Mouse (Mus musculus): Measurements from ENCODE around the gene Zfp354c.

Zfp354c gene

DNA sequence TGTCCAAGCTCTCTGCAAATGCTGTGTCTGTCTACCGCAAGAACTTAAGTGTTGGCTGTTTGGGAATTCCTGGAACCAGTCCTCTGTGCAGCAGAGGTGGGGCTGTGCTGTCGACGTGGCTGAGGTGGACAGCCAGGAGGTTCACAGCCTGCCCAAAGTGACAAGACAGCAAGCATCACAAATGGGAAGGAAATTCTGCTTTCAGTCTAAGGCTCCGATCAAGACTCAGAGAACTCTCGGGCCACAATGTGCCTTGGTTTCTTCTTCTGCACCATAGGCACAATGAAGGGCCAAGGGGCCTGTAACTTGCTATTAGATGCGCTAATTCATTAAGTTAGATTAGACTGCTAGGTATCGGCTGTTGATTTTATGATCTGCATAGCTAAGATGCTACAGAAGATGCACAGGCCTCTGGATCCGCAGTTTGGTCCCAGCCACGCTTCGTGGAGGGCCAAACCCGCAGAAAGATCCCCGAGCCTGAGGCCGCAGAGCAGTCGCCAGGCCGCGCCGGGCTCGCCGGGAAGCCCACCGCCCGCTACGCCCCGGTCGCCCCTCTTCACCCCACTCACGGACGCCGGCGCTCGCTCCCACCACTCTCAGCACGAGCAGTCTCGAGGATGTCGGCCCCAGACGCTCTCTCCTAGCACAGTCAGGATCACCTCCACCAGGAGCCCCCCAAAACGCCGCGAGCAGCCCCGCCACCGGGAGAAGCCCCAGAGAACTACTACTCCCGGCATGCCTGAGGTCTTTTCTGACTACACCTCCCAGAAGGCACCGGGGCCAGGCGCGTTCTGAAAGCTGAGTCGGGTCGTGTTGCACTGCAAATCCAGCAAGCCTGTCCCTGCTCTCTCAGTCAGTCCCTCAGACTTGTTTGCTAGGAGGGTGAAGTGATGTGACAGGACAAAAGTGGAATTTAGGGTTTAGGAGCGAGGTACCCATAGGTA, at the start of gene Zfp354c:
Gene Zfp354c (minus strand): TSS at position 715 of the 944 bp plus-strand sequence.
- peak; percentile 77 for DNase-seq (ENCODE audit: low read depth, low spot score)

DNA sequence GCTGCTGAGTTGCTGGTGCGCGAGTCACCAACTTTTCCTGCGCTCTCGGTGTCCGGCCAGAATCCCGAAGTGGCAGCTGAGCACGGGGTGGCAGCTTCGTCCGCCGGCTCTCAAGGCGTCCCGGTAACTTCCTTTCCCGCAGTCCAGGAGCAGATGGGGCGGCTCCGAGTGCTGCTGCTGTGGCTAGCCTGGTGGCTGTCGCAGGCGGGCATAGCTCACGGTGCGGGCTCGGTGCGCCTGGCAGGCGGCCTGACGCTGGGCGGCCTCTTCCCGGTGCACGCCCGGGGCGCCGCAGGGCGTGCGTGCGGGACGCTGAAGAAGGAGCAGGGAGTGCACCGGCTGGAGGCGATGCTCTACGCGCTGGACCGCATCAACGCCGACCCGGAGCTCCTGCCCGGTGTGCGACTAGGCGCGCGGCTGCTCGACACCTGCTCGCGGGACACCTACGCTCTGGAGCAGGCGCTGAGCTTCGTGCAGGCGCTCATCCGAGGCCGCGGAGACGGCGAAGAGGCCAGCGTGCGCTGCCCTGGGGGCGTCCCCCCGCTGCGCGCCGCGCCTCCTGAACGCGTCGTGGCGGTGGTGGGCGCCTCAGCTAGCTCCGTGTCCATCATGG, 23.6 kb upstream of the Zfp354c start:
- DNase-seq (ENCODE audit: low read depth, low spot score) = no peak

GRCm38 (mm10) chr11:50850177-50850735, 22.7 kb upstream of the Zfp354c start, which contains the start of gene Grm6:
TSS of gene Grm6 (plus strand) at chr11:50850685.
- DNase-seq (ENCODE audit: low read depth, low spot score) = no peak

DNA sequence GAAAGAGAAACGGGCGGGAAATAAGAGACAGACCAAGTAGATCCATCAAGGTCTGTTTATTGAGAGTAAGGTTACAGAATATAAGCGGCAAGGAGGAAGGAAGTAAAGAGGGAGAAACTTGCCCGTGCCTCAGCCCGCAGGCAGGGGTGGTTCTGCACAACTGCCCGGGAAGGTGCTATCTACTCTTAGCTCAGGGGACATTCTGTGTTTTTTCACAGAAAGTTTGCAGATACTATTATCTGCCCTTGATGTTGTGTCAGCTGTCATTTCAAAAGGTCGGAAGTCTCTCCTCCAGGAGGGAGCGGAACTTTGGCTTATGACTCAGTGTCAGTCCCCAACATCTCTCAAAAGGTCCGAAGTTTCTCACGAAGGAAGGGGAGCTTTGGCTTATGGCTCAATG, 21.8 kb upstream of the Zfp354c start:
- DNase-seq (ENCODE audit: low read depth, low spot score) = no peak

GRCm38 (mm10) chr11:50848520-50849137, 21.1 kb upstream of the Zfp354c start:
- no peak for DNase-seq (ENCODE audit: low read depth, low spot score)

DNA sequence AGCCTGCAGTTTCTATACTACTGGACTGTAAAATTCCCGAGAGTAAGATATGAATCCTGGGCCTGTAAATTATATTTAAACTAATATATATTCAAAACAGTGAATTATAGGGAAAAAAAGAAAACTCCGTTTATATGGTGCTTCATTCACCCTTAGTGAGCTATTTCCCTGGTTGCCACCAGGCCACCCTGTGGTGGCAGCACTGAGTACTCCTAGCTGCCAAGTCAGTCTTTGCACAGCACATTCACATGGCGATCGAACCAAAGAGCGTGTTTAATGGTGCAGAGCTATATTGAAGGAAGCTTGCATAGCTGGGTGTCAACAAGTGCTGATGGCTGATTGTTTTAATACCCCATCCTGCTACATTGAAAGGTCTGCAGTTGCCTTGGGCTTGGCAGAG, 19.5 kb upstream of the Zfp354c start:
- no peak for DNase-seq (ENCODE audit: low read depth, low spot score)

DNA sequence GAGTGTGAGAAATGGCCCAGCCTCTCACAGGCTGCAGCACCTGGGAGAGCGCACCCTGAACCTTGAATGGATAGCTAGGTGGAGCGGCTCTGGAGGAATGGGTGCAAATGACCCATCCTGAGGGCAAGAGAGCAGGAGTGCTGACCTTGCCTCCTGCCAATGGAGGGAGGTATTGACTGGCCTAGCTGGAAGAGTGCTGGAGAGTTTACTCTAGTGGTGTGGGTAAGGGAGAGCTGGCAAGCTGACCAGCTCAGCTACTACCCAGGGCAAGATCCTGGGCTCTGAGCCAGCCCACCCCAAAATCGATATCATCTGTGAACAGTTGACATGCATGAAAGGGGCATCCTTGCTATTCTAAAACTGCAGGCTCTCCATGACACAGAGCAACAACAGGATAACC, 18.4 kb upstream of the Zfp354c start:
- DNase-seq (ENCODE audit: low read depth, low spot score) = no peak

GRCm38 (mm10) chr11:50841023-50841735, 13.7 kb upstream of the Zfp354c start, which contains the start of gene Zfp879:
TSS of gene Zfp879 (minus strand) at chr11:50841552.
- DNase-seq (ENCODE audit: low read depth, low spot score) = peak; percentile 87

- no peak for DNase-seq (ENCODE audit: low read depth, low spot score)
Measured at GRCm38 (mm10) chr11:50835727-50836126, 8.2 kb upstream of the Zfp354c start.

DNA sequence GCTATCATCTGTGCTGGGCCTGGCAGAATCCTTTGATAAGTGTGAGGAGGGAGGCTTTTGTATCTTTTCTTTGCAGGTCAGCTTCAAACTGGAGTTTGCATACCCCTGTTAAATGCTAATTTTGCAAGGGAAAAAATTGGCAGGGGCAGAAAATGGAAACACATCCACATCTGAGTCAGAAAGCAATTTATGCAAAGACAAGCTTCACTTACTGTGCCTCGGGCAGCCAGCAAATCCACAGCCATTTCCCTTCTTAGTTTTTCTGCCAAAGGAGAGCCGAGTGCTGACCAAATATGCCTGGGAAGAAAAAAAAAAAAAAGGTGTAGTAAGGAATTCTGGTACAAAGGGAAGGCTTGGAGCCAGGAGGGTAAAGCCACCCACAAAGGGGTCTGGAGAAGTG, 1.3 kb downstream of the Zfp354c start:
- DNase-seq (ENCODE audit: low read depth, low spot score) = no peak

DNA sequence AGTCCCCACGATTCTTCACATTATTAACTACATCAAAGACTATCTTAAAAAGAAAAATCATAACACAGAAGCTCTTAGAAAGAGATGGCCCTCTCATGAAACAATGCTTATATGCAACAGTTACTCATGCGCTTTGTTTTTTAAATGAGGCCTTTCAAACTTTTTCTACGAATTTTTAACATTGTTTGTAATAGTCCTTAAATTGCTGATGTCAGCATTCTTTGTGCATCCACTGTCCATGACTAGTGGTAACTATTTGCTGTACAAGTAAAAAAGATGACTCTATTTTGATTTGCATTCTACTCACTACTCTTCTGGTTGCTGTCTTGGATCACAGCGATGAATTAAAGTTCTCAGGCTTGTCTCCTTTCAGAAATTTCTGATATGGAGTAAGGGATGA, 13.3 kb downstream of the Zfp354c start:
- DNase-seq (ENCODE audit: low read depth, low spot score) = no peak

- no peak for DNase-seq (ENCODE audit: low read depth, low spot score)
Measured at GRCm38 (mm10) chr11:50798836-50799235, 28.7 kb downstream of the Zfp354c start.

DNA sequence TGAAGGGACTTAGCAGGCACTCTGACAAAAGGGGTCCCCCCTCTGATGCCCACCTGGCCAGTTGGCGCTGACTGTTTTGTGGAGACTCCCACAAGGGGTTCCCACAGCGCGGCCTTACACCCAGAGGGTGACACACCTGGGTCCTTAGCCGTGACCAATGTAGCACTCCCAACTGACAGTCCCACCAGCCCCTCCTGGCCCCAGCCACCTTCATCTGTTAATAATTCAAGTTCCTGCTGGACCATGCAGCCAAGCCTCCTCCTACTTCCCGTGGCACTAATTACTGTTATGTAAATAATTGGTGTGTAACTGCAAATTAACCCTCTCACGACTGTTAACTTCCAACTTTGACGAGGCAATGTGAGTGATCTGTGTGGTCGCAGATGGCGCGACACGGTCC, 29.9 kb downstream of the Zfp354c start:
- no peak for DNase-seq (ENCODE audit: low read depth, low spot score)

- no peak for DNase-seq (ENCODE audit: low read depth, low spot score)
Measured at GRCm38 (mm10) chr11:50771006-50771405, 56.5 kb downstream of the Zfp354c start.

DNA sequence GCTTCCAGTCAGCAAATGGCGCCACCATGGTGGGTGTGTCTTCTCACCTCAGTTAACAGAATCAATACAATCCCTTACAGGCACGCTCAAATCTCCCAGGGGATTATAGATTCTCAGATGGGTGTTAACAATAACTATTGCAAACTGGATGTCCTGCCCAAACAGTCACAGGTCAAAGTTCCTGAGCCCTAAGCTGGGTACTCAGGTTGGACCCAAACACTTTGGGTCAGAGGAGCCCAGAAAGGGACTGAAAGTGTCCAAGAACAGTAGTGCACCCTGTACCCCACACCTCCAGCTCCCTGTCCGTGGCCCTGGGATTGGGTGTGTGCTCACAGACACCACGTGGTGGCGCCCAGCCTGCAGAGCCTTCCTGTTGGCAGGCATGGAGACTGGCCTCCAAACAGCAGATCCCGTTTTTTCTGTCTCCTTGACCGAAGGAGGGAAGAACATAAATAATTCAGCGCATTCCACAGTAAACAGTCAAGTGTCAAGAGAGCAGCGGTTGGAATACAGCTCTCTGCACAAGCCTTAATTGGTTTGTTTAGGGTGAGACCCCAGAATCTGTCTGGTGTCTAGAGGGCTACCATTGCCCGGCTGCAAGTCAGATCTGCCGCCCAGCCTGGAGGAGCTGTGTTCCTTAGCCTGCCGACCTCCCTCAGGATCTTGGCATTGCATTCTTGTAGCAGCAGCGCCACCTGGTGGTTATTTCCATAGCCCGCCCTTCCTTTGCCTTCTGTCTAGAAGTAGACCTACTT, 58.4 kb downstream of the Zfp354c start:
- DNase-seq (ENCODE audit: low read depth, low spot score) = peak; percentile 53

- DNase-seq (ENCODE audit: low read depth, low spot score) = no peak
Measured at GRCm38 (mm10) chr11:50767039-50767438, 60.5 kb downstream of the Zfp354c start.

- DNase-seq (ENCODE audit: low read depth, low spot score) = no peak
Measured at GRCm38 (mm10) chr11:50766461-50766860, 61.1 kb downstream of the Zfp354c start.
